10 mouse cellular contexts compared by ENCODE assay signal in genomic region chr2:11494841-11495255, GRCm38 (mm10). TPM values are rescaled to one million over a fixed set of nuclear protein-coding genes. Genes with fewer than 3 reads are reported as not detected.
DNase-seq lines count a peak whose midpoint lies in the region; ATAC-seq and TF ChIP-seq lines count a peak whose summit lies in the region.
"Had no signal": no experiment of that assay in that cellular context is flagged by ENCODE, and none has a peak within 500 bp of the region (broad histone marks: within the 10 kb centered on the region; RNA-seq: fewer than 3 reads in every experiment).

No protein-coding gene starts in this region.

- H3K4me2 ChIP-seq in neural tube, embryonic 13.5 days: no peak overlapping the region
- H3K4me2 ChIP-seq in midbrain, postnatal 0 days (ENCODE audit: low read depth, low read length, poor library complexity, severe bottlenecking): no peak overlapping the region
- H3K4me2 ChIP-seq in intestine, embryonic 15.5 days (replicated peaks): no peak overlapping the region
- H3K4me2 ChIP-seq: limb, embryonic 13.5 days; neural tube, embryonic 12.5 days had no signal

- H3K9me3 ChIP-seq in neural tube, embryonic 13.5 days: no peaks in the 10 kb centered on the region
- no peaks in the 10 kb centered on the region for H3K9me3 ChIP-seq in midbrain, postnatal 0 days (ENCODE audit: low read length)
- H3K9me3 ChIP-seq in embryonic facial prominence, embryonic 10.5 days: no peaks in the 10 kb centered on the region
- no peaks in the 10 kb centered on the region for H3K9me3 ChIP-seq in intestine, embryonic 15.5 days
- H3K9me3 ChIP-seq: limb, embryonic 13.5 days; neural tube, embryonic 12.5 days had no signal

- WGBS in neural tube, embryonic 13.5 days: 49% methylated on average over 7 of the region's 7 CpGs
- WGBS in midbrain, postnatal 0 days: 63% methylated on average over 7 of the region's 7 CpGs
- WGBS in embryonic facial prominence, embryonic 10.5 days: 79% methylated on average over 7 of the region's 7 CpGs
- 78% methylated on average over 7 of the region's 7 CpGs for WGBS in intestine, embryonic 15.5 days

- peaks cover 52% of the 10 kb centered on the region for H3K36me3 ChIP-seq in neural tube, embryonic 13.5 days
- H3K36me3 ChIP-seq in midbrain, postnatal 0 days (ENCODE audit: insufficient read depth, low read length): peaks cover 35% of the 10 kb centered on the region
- H3K36me3 ChIP-seq in embryonic facial prominence, embryonic 10.5 days (replicated peaks): peaks cover 78% of the 10 kb centered on the region
- peaks cover 19% of the 10 kb centered on the region for H3K36me3 ChIP-seq in intestine, embryonic 15.5 days

- H3K27ac ChIP-seq in neural tube, embryonic 13.5 days (replicated peaks): peak overlapping the region; percentile 62
- H3K27ac ChIP-seq in midbrain, postnatal 0 days (ENCODE audit: low read depth, low read length): 0 out of 2 replicates have a peak overlapping the region, but pooled peaks have one; percentile 13
- no peak overlapping the region for H3K27ac ChIP-seq in embryonic facial prominence, embryonic 10.5 days (replicated peaks)
- no peak overlapping the region for H3K27ac ChIP-seq in intestine, embryonic 15.5 days
- H3K27ac ChIP-seq: limb, embryonic 13.5 days; neural tube, embryonic 12.5 days had no signal

- no peak for TF ChIP-seq CTCF in midbrain, postnatal 0 days (IDR thresholded peaks at IDR 0.05)

- intact Hi-C loops in heart, postnatal 36 days (cut with DNase I): loop anchor here (5.0 kb wide), 1 partner anchor 63 kb away; no protein-coding TSS in a partner anchor

- ATAC-seq in neural tube, embryonic 13.5 days (ENCODE audit: low read depth): peak; percentile 79
- ATAC-seq in midbrain, postnatal 0 days (ENCODE audit: low FRiP score): peak; percentile 67
- ATAC-seq in intestine, embryonic 15.5 days: no peak

- no peak overlapping the region for H3K4me3 ChIP-seq in neural tube, embryonic 13.5 days
- H3K4me3 ChIP-seq in midbrain, postnatal 0 days (ENCODE audit: low read depth, low read length): no peak overlapping the region
- H3K4me3 ChIP-seq in embryonic facial prominence, embryonic 10.5 days: no peak overlapping the region
- no peak overlapping the region for H3K4me3 ChIP-seq in intestine, embryonic 15.5 days (replicated peaks)
- H3K4me3 ChIP-seq: erythroblast, embryonic 14.5 days; limb, embryonic 13.5 days; neural tube, embryonic 12.5 days had no signal

- H3K9ac ChIP-seq in neural tube, embryonic 13.5 days: no peak overlapping the region
- H3K9ac ChIP-seq in midbrain, postnatal 0 days (replicated peaks; ENCODE audit: low read length, poor library complexity, severe bottlenecking): no peak overlapping the region
- H3K9ac ChIP-seq in intestine, embryonic 15.5 days: no peak overlapping the region
- H3K9ac ChIP-seq: limb, embryonic 13.5 days; neural tube, embryonic 12.5 days had no signal

- no peak for DNase-seq in neural tube, embryonic 10.5 days (ENCODE audit: extremely low spot score, low spot score)
- DNase-seq in fibroblast of lung, adult 2 months (ENCODE audit: low read depth): peak; percentile 20
- DNase-seq in heart, postnatal 36 days: peak; percentile 57 to 60
- peak; percentile 91 for DNase-seq in midbrain, postnatal 0 days (ENCODE audit: low spot score)
- DNase-seq in embryonic facial prominence, embryonic 10.5 days (ENCODE audit: low spot score): no peak

- peaks cover 55% of the 10 kb centered on the region for H3K4me1 ChIP-seq in neural tube, embryonic 13.5 days (replicated peaks)
- no peaks in the 10 kb centered on the region; the same call in 1 of the 2 replicates for H3K4me1 ChIP-seq in midbrain, postnatal 0 days (ENCODE audit: insufficient read depth, low read length)
- H3K4me1 ChIP-seq in embryonic facial prominence, embryonic 10.5 days: peaks cover 2% of the 10 kb centered on the region
- H3K4me1 ChIP-seq in intestine, embryonic 15.5 days (replicated peaks): peaks cover 4% of the 10 kb centered on the region; the same call in 1 of the 2 replicates

- H3K27me3 ChIP-seq in neural tube, embryonic 13.5 days: no peaks in the 10 kb centered on the region
- H3K27me3 ChIP-seq in midbrain, postnatal 0 days (ENCODE audit: insufficient read depth, low read length): no peaks in the 10 kb centered on the region
- H3K27me3 ChIP-seq in embryonic facial prominence, embryonic 10.5 days (replicated peaks; ENCODE audit: low read depth, poor library complexity, severe bottlenecking): no peaks in the 10 kb centered on the region
- no peaks in the 10 kb centered on the region for H3K27me3 ChIP-seq in intestine, embryonic 15.5 days (replicated peaks)
- H3K27me3 ChIP-seq: limb, embryonic 13.5 days; neural tube, embryonic 12.5 days had no signal

RNA-seq across cellular contexts. Expression of gene Pfkfb3, which starts 59.0 kb away (rescaled TPM):
- polyA plus RNA-seq in neural tube, embryonic 13.5 days (2015; fragmentation: Nextera tagmentation; extraction: Ambion mirVana): 27.2 and 29.4 TPM in 2 replicates
- 10 to 100 TPM in 1 of 2 experiments, 1 to 10 TPM in 1; 8.1 to 10.9 TPM for total RNA-seq in heart, postnatal 36 days (2021)
- 14.7 and 17.8 TPM in 2 replicates for total RNA-seq in midbrain, postnatal 0 days (2014; rRNA removed)
- polyA plus RNA-seq in midbrain, postnatal 0 days (2015; fragmentation: Nextera tagmentation; extraction: Ambion mirVana): 20.9 and 23.5 TPM in 2 replicates
- 15.4 and 17.0 TPM in 2 replicates for polyA plus RNA-seq in embryonic facial prominence, embryonic 10.5 days (2016; fragmentation: Nextera tagmentation; extraction: Ambion mirVana)
- polyA plus RNA-seq in intestine, embryonic 15.5 days (2015; fragmentation: Nextera tagmentation; extraction: Ambion mirVana): 18.9 and 20.7 TPM in 2 replicates

Comparison
In these comparisons a context has a peak if more than half of its experiments do, and no peak if none do; other contexts are left out.
1. H3K27ac ChIP-seq: peak in neural tube, embryonic 13.5 days (single experiment) and midbrain, postnatal 0 days (single experiment); none in embryonic facial prominence, embryonic 10.5 days (single experiment) and intestine, embryonic 15.5 days (single experiment).
2. DNase-seq: peak in fibroblast of lung, adult 2 months (single experiment), heart, postnatal 36 days (2 of 2) and midbrain, postnatal 0 days (single experiment); none in neural tube, embryonic 10.5 days (single experiment) and embryonic facial prominence, embryonic 10.5 days (single experiment).